Mouse (Mus musculus) CD4-positive, CD25-positive, alpha-beta regulatory T cell, adult 2 months (primary cell): ENCODE results near the gene Gm29094.
"Not testable (repeated sequence)": the region's sequence is repeated elsewhere in the genome, so short reads cannot be mapped to it uniquely, and the experiment has no call there.

Experiments
- DNase-seq: peaks from one replicate; pipeline ENCODE4 v3.0.0-alpha.2; 2012; ENCODE audit warnings: low read depth, low spot score

Gm29094 gene

GRCm38 (mm10) chr9:89240516-89241019 is 41.4 kb downstream of the Gm29094 start:
- DNase-seq, result not testable (repeated sequence)

GRCm38 (mm10) chr9:89253400-89253799 is 54.2 kb downstream of the Gm29094 start:
- no peak for DNase-seq

GRCm38 (mm10) chr9:89256556-89257335 is 57.6 kb downstream of the Gm29094 start:
- no peak for DNase-seq

- no peak for DNase-seq
Measured at GRCm38 (mm10) chr9:89263968-89264367, 64.8 kb downstream of the Gm29094 start.

GRCm38 (mm10) chr9:89264571-89264970 is 65.4 kb downstream of the Gm29094 start:
- no peak for DNase-seq
